Mouse (Mus musculus): ENCODE data around the gene Taf1b. TPM values are rescaled to one million over a fixed set of nuclear protein-coding genes. Genes with fewer than 3 reads are reported as not detected.
"Not testable (repeated sequence)": the region's sequence is repeated elsewhere in the genome, so short reads cannot be mapped to it uniquely, and the experiment has no call there.

Gene Taf1b
- 1 to 10 TPM; 5.9 to 7.2 TPM for total RNA-seq (2021)
- long read RNA-seq, experiment 1, transcript Taf1b-201 (15 exons, 2,209 nt) = major isoform, 7 of 10 reads
- long read RNA-seq, experiment 1, partial matches to known transcripts = 1 of 10 reads
- long read RNA-seq, experiment 1, other reads (novel, unspliced or antisense) = 1 of 10 reads
- long read RNA-seq, experiment 2, transcript Taf1b-201 (15 exons, 2,209 nt) = major isoform, 10 of 14 reads
- long read RNA-seq, experiment 2, partial matches to known transcripts = 1 of 14 reads
- long read RNA-seq, experiment 2, other reads (novel, unspliced or antisense) = 3 of 14 reads

- intact Hi-C loops (cut with DNase I) = no loop called here
- DNase-seq = peak; percentile 71 to 85
Observed at GRCm38 (mm10) chr12:24498150-24498840, at the start of gene Taf1b. Taf1b (plus strand) TSS chr12:24498359.

GRCm38 (mm10) chr12:24460406-24460805, 37.8 kb upstream of the Taf1b start:
- intact Hi-C loops (cut with DNase I) = no loop called here

GRCm38 (mm10) chr12:24462121-24462520, 36.0 kb upstream of the Taf1b start:
- intact Hi-C loops (cut with DNase I) = not testable (repeated sequence)

More at GRCm38 (mm10) chr12:24460406-24460805, 37.8 kb upstream of the Taf1b start:
- no peak for DNase-seq

GRCm38 (mm10) chr12:24463490-24463889, 34.7 kb upstream of the Taf1b start:
- DNase-seq; intact Hi-C loops (cut with DNase I): not testable (repeated sequence)

More at GRCm38 (mm10) chr12:24462121-24462520, 36.0 kb upstream of the Taf1b start:
- not testable (repeated sequence) for DNase-seq

- intact Hi-C loops (cut with DNase I) = loop anchor here (5.0 kb wide), 1 partner anchor 228 kb away; no protein-coding TSS in a partner anchor
- DNase-seq = no peak
Observed at GRCm38 (mm10) chr12:24468966-24469365, 29.2 kb upstream of the Taf1b start.

GRCm38 (mm10) chr12:24470943-24471342, 27.2 kb upstream of the Taf1b start:
- intact Hi-C loops (cut with DNase I) = loop anchor here (1.0 kb wide), 1 partner anchor 129 kb away; no protein-coding TSS in a partner anchor
- DNase-seq = peak in 1 of 2 experiments; percentile 21

GRCm38 (mm10) chr12:24473221-24473620, 24.9 kb upstream of the Taf1b start:
- intact Hi-C loops (cut with DNase I) = no loop called here
- DNase-seq = no peak

- intact Hi-C loops (cut with DNase I) = no loop called here
- DNase-seq = no peak
Observed at GRCm38 (mm10) chr12:24484930-24485329, 13.2 kb upstream of the Taf1b start.

GRCm38 (mm10) chr12:24486882-24487281, 11.3 kb upstream of the Taf1b start:
- intact Hi-C loops (cut with DNase I) = no loop called here
- DNase-seq = no peak

GRCm38 (mm10) chr12:24492507-24492906, 5.7 kb upstream of the Taf1b start:
- DNase-seq; intact Hi-C loops (cut with DNase I): not testable (repeated sequence)

GRCm38 (mm10) chr12:24493011-24493410, 5.1 kb upstream of the Taf1b start:
- no peak for DNase-seq
- intact Hi-C loops (cut with DNase I) = no loop called here

- DNase-seq = peak in 1 of 2 experiments; percentile 17
- intact Hi-C loops (cut with DNase I) = no loop called here
Observed at GRCm38 (mm10) chr12:24493412-24493811, 4.7 kb upstream of the Taf1b start.

- intact Hi-C loops (cut with DNase I); DNase-seq: not testable (repeated sequence)
Observed at GRCm38 (mm10) chr12:24494791-24495190, 3.4 kb upstream of the Taf1b start.

GRCm38 (mm10) chr12:24498841-24499485, 804 bp downstream of the Taf1b start:
- DNase-seq; intact Hi-C loops (cut with DNase I): not testable (repeated sequence)

- intact Hi-C loops (cut with DNase I) = no loop called here
- DNase-seq = no peak
Observed at GRCm38 (mm10) chr12:24517118-24517517, 19.0 kb downstream of the Taf1b start.

GRCm38 (mm10) chr12:24521076-24521475, 22.9 kb downstream of the Taf1b start:
- intact Hi-C loops (cut with DNase I) = no loop called here
- DNase-seq = no peak

GRCm38 (mm10) chr12:24525065-24525464, 26.9 kb downstream of the Taf1b start:
- DNase-seq; intact Hi-C loops (cut with DNase I): not testable (repeated sequence)

- DNase-seq = no peak
- intact Hi-C loops (cut with DNase I) = no loop called here
Observed at GRCm38 (mm10) chr12:24536390-24536789, 38.2 kb downstream of the Taf1b start.

GRCm38 (mm10) chr12:24537201-24537600, 39.0 kb downstream of the Taf1b start:
- intact Hi-C loops (cut with DNase I) = no loop called here
- no peak for DNase-seq

GRCm38 (mm10) chr12:24537965-24538364, 39.8 kb downstream of the Taf1b start:
- intact Hi-C loops (cut with DNase I) = no loop called here
- DNase-seq = no peak
